Mouse (Mus musculus): Measurements from ENCODE around the gene Lmln.

DNA sequence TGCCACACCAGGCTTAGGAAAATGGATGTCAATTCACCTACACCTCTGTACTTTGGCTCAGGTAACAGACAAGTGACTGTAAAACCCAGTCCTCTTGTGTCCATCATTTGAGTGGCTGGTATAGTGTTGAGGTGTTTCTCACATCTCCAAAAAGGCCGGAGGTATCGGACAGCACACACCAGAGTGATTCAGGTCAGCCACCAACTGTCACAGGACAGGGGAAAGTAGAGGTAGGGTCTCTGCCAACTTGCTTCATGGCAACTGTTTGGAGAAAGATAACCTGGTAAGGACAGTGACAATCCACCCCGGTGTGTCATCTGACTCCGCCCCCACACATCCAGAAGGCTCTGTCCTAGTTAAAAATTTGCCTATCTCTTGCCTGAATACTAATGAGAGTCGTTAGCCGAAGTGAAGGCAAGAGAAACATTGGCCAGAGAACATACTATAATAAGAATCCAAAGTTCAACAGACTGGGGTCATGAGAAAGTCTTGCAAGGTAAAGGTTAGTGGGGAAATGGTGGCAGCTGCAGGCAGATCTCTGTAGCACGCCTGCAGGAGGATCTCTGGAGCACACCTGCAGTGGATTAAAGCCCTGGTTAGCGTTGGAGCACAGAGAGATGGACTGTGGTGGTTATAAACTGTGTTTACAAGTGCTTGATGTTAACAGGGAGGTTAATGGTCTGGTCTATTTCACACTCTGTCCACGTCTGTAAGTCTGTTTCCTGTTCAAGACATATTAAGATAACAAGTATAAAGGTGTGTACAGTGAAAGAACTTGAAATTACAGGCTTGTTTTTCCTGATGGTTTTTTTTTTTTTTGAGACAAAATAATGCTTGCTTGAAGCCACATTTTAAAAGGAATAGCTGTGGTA is 108.6 kb downstream of the Lmln start:
- TF ChIP-seq JUND (IDR thresholded peaks at IDR 0.05; ENCODE audit: low read depth, low read length) (no peak), RAD21 (IDR thresholded peaks at IDR 0.05; ENCODE audit: low read depth, low read length) (no peak), CTCF (IDR thresholded peaks at IDR 0.05 in 2 of 3, conservative IDR thresholded peaks at IDR 0.05 in 1 of 3; ENCODE audit: control insufficient read depth in 1 of 3, insufficient read depth in 1 of 3, low read depth in 2 of 3, low read length in 3 of 3, poor library complexity in 1 of 3, severe bottlenecking in 1 of 3) (no peak), POLR2AphosphoS2 (IDR thresholded peaks at IDR 0.05; ENCODE audit: low read length) (no peak), HCFC1 (IDR thresholded peaks at IDR 0.05; ENCODE audit: low read depth, low read length) (no peak), SMC3 (IDR thresholded peaks at IDR 0.05; ENCODE audit: low read depth, low read length) (no peak), ZMIZ1 (IDR thresholded peaks at IDR 0.05; ENCODE audit: low read depth, low read length) (no peak), POLR2A (IDR thresholded peaks at IDR 0.05; ENCODE audit: control insufficient read depth in 1 of 2, insufficient read depth in 1 of 2, low read depth in 1 of 2, low read length in 2 of 2, poor library complexity in 1 of 2) (no peak), TAL1 (IDR thresholded peaks at IDR 0.05; ENCODE audit: low read length) (no peak), EP300 (IDR thresholded peaks at IDR 0.05; ENCODE audit: low read depth in 1 of 2, low read length in 2 of 2) (no peak)
